Mouse (Mus musculus) embryonic fibroblast, embryonic 13.5 days (primary cell): ENCODE data around the gene Txlng.

Experiments
- CTCF ChIP-seq: IDR thresholded peaks from 2 replicates; pipeline ENCODE4 v1.5.1; 2011; ENCODE audit warnings: mild to moderate bottlenecking, control low read depth, low read length, moderate library complexity, borderline replicate concordance; ENCODE audit not compliant: insufficient read depth
- POLR2A ChIP-seq: IDR thresholded peaks from 2 replicates; pipeline ENCODE4 v1.6.1; 2011; ENCODE audit warnings: low read depth, mild to moderate bottlenecking, control low read depth, low read length, moderate library complexity

DNA sequence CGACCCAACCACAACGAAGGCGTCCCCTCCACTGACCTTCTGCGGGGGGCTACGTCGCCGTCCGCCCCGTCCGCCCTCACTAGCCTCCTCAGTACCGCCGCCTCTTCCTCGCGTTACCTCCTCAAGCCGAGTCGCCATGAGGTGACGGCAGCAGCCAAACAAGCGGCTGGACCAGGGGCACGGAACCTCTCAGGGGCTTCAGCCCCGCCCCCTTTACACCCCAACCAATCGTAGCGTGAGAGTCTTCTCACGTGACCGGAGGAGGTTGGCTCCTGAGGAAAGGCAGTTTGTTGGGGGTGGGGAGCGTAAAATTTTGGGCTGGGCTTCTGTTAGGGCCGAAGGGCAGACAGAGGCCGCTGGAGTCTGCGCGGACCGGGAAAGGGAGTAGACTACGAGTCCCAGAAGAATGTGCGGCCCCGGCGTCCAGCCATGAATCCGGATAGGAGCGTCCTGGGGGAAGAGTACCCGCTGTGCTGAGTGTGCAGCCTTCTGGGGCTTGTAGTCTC lies at the start of gene Txlng:
- no peak for TF ChIP-seq CTCF
- TF ChIP-seq POLR2A: peak; percentile 96
